Mouse (Mus musculus) CH12.LX (cell line): ENCODE results near the gene Tmem44. TPM values are rescaled to one million over a fixed set of nuclear protein-coding genes. Genes with fewer than 3 reads are reported as not detected.

Source experiments
- DNase-seq: peaks from one replicate; pipeline ENCODE4 v3.0.0-alpha.2; 2013; ENCODE audit errors: extremely low read depth
- H3K27ac ChIP-seq: 2 replicates; pipeline ENCODE4 v1.5.1; 2012; ENCODE audit warnings: low read depth, mild to moderate bottlenecking, control low read depth, moderate library complexity; ENCODE audit not compliant: insufficient read depth
- H3K27me3 ChIP-seq: replicated peaks from 2 replicates; pipeline ENCODE3; 2012; ENCODE audit warnings: inconsistent platforms
- H3K36me3 ChIP-seq, 2 experiments: replicated peaks in 1 of 2; 2 replicates each; pipeline versions ENCODE3 to v1.6.1; 2012; ENCODE audit warnings: inconsistent platforms in 1 of 2, low read length in 1 of 2, mild to moderate bottlenecking in 1 of 2, mixed read lengths in 1 of 2, moderate library complexity in 1 of 2; ENCODE audit not compliant: control insufficient read depth in 1 of 2, insufficient read depth in 1 of 2
- H3K4me1 ChIP-seq, 2 experiments: 2 replicates each; pipeline ENCODE4 v1.6.1; 2012; ENCODE audit warnings: inconsistent platforms in 1 of 2, moderate library complexity in 1 of 2; ENCODE audit not compliant: insufficient read depth in 2 of 2, control insufficient read depth in 1 of 2
- H3K4me2 ChIP-seq: 2 replicates; pipeline ENCODE4 v1.6.1; 2012; ENCODE audit warnings: low read depth, mild to moderate bottlenecking, control low read depth; ENCODE audit not compliant: poor library complexity, insufficient read depth, severe bottlenecking
- H3K4me3 ChIP-seq, 3 experiments: fragments of 150-350 bp in 1 of 3; sonication (generic) in 1 of 3; replicated peaks in 1 of 3; 2 replicates each; pipeline versions ENCODE3 to v1.5.1; 2011 to 2012; ENCODE audit warnings: low read depth in 2 of 3, low read length in 2 of 3, mild to moderate bottlenecking in 2 of 3, moderate library complexity in 2 of 3, control low read depth in 1 of 3, improper control_type of control experiment in 1 of 3, inconsistent platforms in 1 of 3, mixed read lengths in 1 of 3; ENCODE audit not compliant: poor library complexity in 1 of 3
- H3K79me2 ChIP-seq: replicated peaks from 2 replicates; pipeline ENCODE4 v1.6.1; 2012; ENCODE audit warnings: mild to moderate bottlenecking, moderate library complexity; ENCODE audit not compliant: control insufficient read depth, poor library complexity, insufficient read depth, severe bottlenecking; ENCODE audit errors: extremely low read depth
- H3K9ac ChIP-seq: 2 replicates; pipeline ENCODE4 v1.6.1; 2012; ENCODE audit warnings: low read depth, mild to moderate bottlenecking, control low read depth, moderate library complexity; ENCODE audit not compliant: insufficient read depth
- H3K9me3 ChIP-seq: replicated peaks from 2 replicates; pipeline ENCODE3; 2012; ENCODE audit warnings: low read length, inconsistent platforms, mixed read lengths
- EP300 ChIP-seq: IDR thresholded peaks from 2 replicates; pipeline ENCODE4 v1.6.1; 2011; ENCODE audit warnings: low read length, improper control_type of control experiment
- MAZ ChIP-seq: IDR thresholded peaks from 2 replicates; pipeline ENCODE4 v1.6.1; 2012; ENCODE audit warnings: low read depth, mild to moderate bottlenecking, inconsistent platforms, low read length, improper control_type of control experiment, moderate library complexity
- MEF2A ChIP-seq: IDR thresholded peaks from 2 replicates; pipeline ENCODE4 v1.6.1; 2014; ENCODE audit warnings: low read depth, mild to moderate bottlenecking, inconsistent platforms, low read length, improper control_type of control experiment, borderline replicate concordance
- NELFE ChIP-seq: IDR thresholded peaks from 2 replicates; pipeline ENCODE4 v1.6.1; 2011; ENCODE audit warnings: low read depth, low read length, improper control_type of control experiment
- NRF1 ChIP-seq: IDR thresholded peaks from 2 replicates; pipeline ENCODE4 v1.6.1; 2014; ENCODE audit warnings: low read depth, mild to moderate bottlenecking, inconsistent platforms, low read length, improper control_type of control experiment, moderate library complexity
- POLR2A ChIP-seq: IDR thresholded peaks from 2 replicates; pipeline ENCODE4 v1.6.1; 2011; ENCODE audit warnings: low read depth, mild to moderate bottlenecking, improper control_type of control experiment, low read length
- POLR2AphosphoS2 ChIP-seq: IDR thresholded peaks from 2 replicates; pipeline ENCODE4 v1.6.1; 2011; ENCODE audit warnings: low read depth, low read length, improper control_type of control experiment
- RCOR1 ChIP-seq: conservative IDR thresholded peaks from 2 replicates; pipeline ENCODE4 v1.6.1; 2012; ENCODE audit warnings: low read depth, mild to moderate bottlenecking, inconsistent platforms, low read length, improper control_type of control experiment
- SIN3A ChIP-seq: IDR thresholded peaks from 2 replicates; pipeline ENCODE4 v1.6.1; 2012; ENCODE audit warnings: low read length, improper control_type of control experiment, inconsistent platforms
- TBP ChIP-seq: conservative IDR thresholded peaks from 2 replicates; pipeline ENCODE4 v1.6.1; 2011; ENCODE audit warnings: low read depth, low read length, improper control_type of control experiment
- TCF12 ChIP-seq: IDR thresholded peaks from 2 replicates; pipeline ENCODE4 v1.6.1; 2014; ENCODE audit warnings: low read depth, mild to moderate bottlenecking, inconsistent platforms, low read length, improper control_type of control experiment
- UBTF ChIP-seq: IDR thresholded peaks from 2 replicates; pipeline ENCODE4 v1.6.1; 2012; ENCODE audit warnings: low read depth, mild to moderate bottlenecking, inconsistent platforms, low read length, improper control_type of control experiment, moderate library complexity
- ZKSCAN1 ChIP-seq: IDR thresholded peaks from 2 replicates; pipeline ENCODE4 v1.6.1; 2012; ENCODE audit warnings: low read depth, inconsistent platforms, low read length, improper control_type of control experiment, borderline replicate concordance
- dilution Hi-C: fragments of 300-500 bp; cut with MboI; formaldehyde crosslinking; loops from 2 replicates; pipeline ENCODE4 v1.14.3; 2020; ENCODE audit warnings: low sequenced_read_pairs; ENCODE audit not compliant: extremely low pct_unique_long_range_greater_than_20kb, extremely low pct_ligation_motif_present
- in situ Hi-C: fragments of 300-500 bp; cut with MboI; formaldehyde crosslinking; loops from 3 replicates; pipeline ENCODE4 v1.14.3; 2019; ENCODE audit warnings: low sequenced_read_pairs, low pct_ligation_motif_present, low pct_unique_long_range_greater_than_20kb, mixed read lengths
- polyA plus RNA-seq: library from polyadenylated mRNA; unstranded; fragments of >175 nt; gene quantifications from 2 replicates; pipeline ENCODE4 v1.2.1, GENCODE M21; 2012; ENCODE audit warnings: low read depth; ENCODE audit not compliant: insufficient read length
- total RNA-seq, 2 experiments: library from RNA; depleted of rRNA; stranded (reverse); fragments of 300-350 nt in 1 of 2; fragments of >200 nt in 1 of 2; gene quantifications; 2 replicates each; pipeline ENCODE4 v1.2.3; 2012 to 2014

The Tmem44 gene
- total and polyA plus RNA-seq, 3 experiments: 0.16 to 0.70 (median 0.51) TPM

GRCm38 (mm10) chr16:30542826-30543225 is 7.8 kb downstream of the Tmem44 start:
- dilution Hi-C loops: no loop called here
- DNase-seq: no peak
- H3K36me3 ChIP-seq: no peaks in the 10 kb centered on the region
- no peak for TF ChIP-seq TBP
- no peak for TF ChIP-seq TCF12
- no peak for TF ChIP-seq ZKSCAN1
- TF ChIP-seq, all 38 proteins: peak for 0
- no peaks in the 10 kb centered on the region for H3K79me2 ChIP-seq
- in situ Hi-C loops: no loop called here
- H3K4me3 ChIP-seq: no peak overlapping the region
- peaks cover 54% of the 10 kb centered on the region for H3K27me3 ChIP-seq
- peaks cover 8% of the 10 kb centered on the region for H3K9me3 ChIP-seq
- H3K9ac ChIP-seq: no peak overlapping the region
- H3K27ac ChIP-seq: no peak overlapping the region
- peaks cover 0 to 2% of the 10 kb centered on the region in 2 experiments; a peak in 1 of 4 replicates for H3K4me1 ChIP-seq
- H3K4me2 ChIP-seq: no peak overlapping the region

- dilution Hi-C loops: no loop called here
- TF ChIP-seq NRF1: no peak
- TF ChIP-seq POLR2A: no peak
- TF ChIP-seq MEF2A: no peak
- TF ChIP-seq RCOR1: no peak
- TF ChIP-seq NELFE: no peak
- TF ChIP-seq POLR2AphosphoS2: no peak
- TF ChIP-seq ZKSCAN1: no peak
- TF ChIP-seq UBTF: no peak
- no peak for TF ChIP-seq MAZ
- TF ChIP-seq EP300: no peak
- no peak for TF ChIP-seq SIN3A
These were observed 10.3 kb downstream of the Tmem44 start for GRCm38 (mm10) chr16:30540107-30541001.

More at GRCm38 (mm10) chr16:30540107-30541001, 10.3 kb downstream of the Tmem44 start:
- no peak for DNase-seq
- in situ Hi-C loops: no loop called here
- Histone ChIP-seq H3K27ac (no peak overlapping the region), H3K79me2 (no peaks in the 10 kb centered on the region), H3K4me1 (peaks cover 5 to 18% of the 10 kb centered on the region in 2 experiments), H3K36me3 (no peaks in the 10 kb centered on the region), H3K4me3 (no peak overlapping the region), H3K4me2 (no peak overlapping the region), H3K9ac (no peak overlapping the region), H3K9me3 (no peaks in the 10 kb centered on the region), H3K27me3 (peaks cover 40% of the 10 kb centered on the region)
